Mouse (Mus musculus): ENCODE measurements around the gene Stk36.

Stk36 gene

GRCm38 (mm10) chr1:74601267-74601962, at the start of gene Stk36, which contains the start of gene Rnf25:
Gene Stk36 (plus strand): TSS chr1:74601445.
Gene Rnf25 (minus strand): TSS chr1:74601397.
- DNase-seq (ENCODE audit: low spot score in 2 of 2) = peak; percentile 77 to 81

DNA sequence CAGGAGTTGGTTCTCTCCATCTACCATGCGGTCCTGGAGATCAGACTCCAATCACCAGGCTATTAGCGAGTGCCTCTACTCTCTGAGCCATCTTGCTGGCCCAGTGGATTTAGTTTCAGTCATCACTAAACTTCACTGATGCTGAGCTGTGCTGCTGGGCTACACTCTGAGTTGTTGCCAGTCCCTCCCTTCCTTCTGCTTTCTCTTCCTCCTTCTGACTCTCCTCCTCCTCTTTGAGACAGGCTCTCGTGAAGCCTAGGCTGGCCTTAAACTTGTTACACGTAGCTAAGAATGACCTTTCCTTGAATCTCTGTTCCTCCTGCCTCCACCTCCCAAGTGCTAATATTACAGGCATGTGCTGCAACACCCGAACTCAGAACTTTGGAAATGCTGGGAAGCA, 42.2 kb upstream of the Stk36 start:
- DNase-seq (ENCODE audit: low spot score in 2 of 2) = no peak

DNA sequence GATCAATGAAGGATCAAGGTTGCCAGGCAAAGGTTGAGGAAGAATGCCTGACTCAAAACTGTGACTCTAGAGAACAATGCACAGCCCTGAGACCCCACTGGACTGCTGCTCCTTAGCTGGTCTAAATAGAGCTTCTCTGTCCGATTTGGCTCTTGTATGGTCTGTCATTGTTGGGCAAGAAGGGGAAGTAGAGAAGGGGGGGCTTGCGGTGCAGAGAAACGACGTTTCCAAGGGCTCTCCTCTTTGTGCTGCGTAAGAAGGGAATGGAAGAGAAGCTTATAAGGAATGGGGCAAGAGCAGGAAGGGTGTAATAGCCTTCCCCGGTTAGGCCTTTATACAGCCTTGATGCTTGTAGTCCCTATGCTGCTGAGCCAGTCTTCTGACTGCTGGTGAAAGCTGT, 35.4 kb upstream of the Stk36 start:
- DNase-seq (ENCODE audit: low spot score in 2 of 2) = no peak

DNA sequence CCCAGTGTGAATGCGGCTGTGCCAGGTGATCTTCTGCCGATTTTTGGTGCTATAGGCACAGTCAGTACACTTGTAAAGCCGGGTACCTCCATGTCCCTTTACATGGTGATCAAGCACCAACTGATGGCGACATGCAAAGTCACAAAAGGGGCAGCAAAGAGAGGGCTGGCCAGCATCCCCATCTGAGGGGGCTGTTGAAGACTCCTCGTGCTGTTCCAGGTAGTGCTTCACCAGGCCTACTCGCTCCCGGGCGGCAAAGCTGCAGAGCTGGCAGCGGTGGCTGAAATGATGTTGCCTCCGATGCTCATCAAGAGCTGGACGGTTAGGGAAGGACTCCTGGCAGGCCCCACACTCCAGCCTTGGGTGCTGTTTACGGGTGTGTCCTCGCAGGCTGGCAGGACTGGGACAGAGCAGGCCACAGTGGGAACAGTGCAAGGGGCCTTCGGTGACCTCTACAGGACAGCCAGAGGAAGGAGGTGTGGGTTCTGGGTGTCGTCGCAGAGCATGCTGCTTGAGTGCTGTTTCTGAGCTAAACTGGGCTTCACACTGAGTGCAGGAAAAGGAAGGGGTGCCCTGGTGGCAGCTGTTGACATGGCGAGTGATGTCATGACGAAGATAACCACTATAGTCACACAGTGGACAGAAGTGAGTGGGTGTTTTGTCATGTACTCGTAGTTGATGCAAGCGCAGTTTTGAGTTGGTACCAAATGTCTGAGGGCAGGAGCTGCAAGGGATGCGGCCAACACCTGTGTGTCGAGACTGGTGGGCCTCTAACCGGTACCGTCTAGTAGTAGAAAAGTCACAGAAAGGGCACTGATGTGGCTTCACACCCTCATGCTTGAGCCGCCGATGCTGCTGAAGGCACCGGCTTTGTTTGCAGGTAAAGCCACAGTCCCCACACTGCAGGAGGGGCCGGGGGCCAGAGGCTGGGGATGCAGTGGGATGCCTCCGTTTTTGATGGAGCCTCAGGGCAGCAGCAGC, 31.2 kb upstream of the Stk36 start:
- no peak for DNase-seq (ENCODE audit: low spot score in 2 of 2)

DNA sequence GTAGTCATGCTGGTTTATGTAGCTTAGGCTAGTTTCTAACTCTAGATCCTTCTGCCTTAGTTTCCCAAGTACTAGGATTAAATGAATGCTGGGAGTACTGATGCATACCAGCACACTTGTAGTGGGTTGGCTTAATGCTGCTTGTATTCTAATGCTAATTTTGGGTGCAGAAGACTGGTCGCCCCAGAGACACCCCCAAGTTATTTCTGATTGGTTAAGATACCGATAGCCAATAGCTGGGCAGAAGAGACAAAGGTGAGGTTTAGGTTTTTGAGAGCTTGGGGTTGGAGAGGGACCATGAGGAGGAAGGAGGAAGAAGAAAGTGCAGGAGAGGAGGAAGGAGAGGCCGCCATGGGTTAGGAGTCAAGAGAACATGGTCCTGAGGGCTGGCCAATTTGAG, 18.6 kb upstream of the Stk36 start:
- DNase-seq (ENCODE audit: low spot score in 2 of 2) = no peak

DNA sequence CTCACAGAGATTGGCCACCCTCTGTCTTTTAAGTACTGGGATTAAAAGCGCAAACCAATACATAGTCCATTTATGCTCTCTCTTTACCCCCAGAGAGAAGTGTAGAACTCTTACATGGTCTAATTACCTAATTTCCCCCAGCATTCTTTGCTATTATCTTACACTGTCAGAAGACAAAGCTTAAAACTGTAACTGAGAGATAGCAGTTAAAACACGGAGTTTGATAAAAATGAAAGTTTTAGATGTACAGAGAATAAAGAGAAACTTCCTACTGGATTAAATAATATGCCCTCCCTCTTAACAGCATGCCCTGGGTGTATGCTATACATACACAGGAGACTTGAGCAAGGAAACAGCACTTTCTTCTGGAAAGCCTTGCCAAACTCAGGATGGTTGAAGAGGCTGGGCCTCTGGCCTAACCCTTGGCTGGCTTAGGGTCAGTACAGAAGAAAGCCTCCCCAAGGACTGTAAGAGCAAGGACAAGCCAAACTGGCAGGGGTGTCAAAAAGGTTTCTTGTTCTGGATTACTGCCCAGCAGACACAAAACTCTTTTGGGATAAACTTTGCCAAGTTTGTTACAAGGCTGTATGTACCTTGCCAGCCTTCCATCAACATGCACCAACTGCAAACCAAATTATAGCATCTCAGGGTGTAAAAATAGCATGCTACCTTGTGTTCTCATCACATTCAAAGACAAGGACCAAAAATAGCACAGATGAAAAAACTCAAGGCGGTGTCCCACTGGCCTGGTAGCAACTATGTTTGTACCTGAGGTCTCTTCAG, 16.4 kb upstream of the Stk36 start:
- DNase-seq (ENCODE audit: low spot score in 2 of 2) = no peak

- DNase-seq (ENCODE audit: low spot score in 2 of 2) = peak in 1 of 2 experiments; percentile 41
These were observed 13.9 kb upstream of the Stk36 start for GRCm38 (mm10) chr1:74587233-74587772.

DNA sequence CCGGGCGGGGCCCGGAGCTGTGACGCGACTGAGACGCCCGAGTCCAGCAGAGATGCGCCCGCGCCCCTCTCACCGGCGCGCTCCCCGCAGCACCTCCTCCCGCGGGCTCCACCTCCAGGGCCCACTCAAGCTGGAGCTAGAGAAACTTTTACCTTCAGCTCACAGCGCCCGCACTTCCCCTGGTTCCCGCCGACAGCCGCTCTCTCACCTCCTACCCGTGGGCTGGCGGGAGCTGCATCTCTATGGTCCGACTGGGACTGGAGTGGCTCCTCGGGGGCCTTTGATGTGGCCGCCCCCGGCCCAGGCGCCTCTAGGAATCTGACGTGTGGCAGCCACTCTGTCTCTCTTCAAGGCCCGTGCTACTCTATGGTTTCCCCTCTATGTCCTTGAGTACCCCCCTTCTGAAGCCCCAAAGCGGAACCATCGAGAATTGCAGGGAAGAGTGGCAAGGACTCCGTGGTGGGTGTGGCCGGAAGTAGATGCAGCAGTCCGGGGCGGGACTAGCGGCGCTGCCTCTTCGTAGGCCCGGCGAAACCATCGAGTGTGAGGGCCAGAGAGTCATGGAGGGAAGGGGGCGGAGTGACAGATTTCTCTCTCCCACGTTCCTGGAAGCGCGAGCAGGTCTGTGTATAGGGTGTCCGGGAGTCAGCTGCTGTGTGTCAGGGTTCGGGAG, 13.3 kb upstream of the Stk36 start, which contains the start of the genes Zfp142 and Bcs1l:
Gene Zfp142 (minus strand): TSS at position 474 of the 673 bp plus-strand sequence.
Gene Bcs1l (plus strand): TSS at position 517 of the 673 bp plus-strand sequence.
- peak; percentile 97 for DNase-seq (ENCODE audit: low spot score in 2 of 2)

DNA sequence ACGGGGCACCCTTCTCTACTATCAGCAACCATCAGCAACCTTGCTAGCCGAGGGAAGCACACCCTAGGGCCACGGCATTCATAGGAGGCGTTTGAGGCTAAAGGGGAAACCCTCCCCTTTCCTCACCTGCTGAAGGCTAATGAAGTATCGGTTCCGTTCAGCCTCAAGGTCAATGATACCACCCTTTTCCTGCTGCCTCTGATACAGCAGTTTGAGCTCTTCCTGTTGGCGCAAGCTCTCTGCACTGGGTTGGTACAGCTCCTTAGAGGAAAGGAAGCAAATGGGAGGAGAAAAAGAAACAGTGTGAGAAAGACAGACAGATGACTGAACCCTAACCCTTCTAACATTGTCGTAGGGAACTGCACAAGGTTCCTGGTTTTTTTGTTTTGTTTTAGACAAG, 6.8 kb upstream of the Stk36 start:
- DNase-seq (ENCODE audit: low spot score in 2 of 2) = no peak

DNA sequence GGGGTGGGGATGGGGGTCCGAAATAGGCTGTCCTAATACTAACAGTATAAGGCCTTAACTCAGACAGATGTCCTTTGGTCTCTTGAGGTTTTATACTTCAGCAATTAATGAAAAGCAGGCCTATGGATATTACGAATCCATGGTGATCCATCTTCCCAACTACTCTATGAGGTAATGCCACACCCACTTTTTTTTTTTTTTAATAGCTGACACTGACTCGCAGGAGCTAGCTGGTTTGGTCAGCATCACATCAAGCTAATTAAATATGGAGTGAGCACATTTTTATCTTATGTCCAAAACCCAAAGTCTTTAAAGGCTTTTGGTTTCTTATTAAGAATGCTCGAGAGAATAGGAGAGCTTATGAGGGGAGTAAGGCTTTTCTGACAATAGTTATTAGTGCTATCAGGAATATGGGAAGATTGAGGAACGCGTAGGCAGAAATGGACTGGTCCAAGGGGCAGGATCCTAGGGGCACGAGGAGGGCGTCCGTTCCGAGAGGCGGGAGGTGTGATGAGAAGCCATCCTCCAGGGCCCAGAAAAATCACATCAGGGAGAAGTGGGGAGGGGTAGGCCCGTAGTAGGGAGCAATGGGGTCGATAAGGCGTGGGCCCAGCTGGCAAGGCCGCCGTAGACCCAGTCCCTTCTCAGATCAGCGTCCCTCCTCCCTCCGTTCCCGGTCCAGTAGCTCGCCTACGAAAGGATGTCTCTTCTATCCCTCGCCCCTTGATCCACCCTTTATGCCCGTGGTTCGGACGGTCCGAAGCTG, 561 bp upstream of the Stk36 start:
- DNase-seq (ENCODE audit: low spot score in 2 of 2) = no peak

DNA sequence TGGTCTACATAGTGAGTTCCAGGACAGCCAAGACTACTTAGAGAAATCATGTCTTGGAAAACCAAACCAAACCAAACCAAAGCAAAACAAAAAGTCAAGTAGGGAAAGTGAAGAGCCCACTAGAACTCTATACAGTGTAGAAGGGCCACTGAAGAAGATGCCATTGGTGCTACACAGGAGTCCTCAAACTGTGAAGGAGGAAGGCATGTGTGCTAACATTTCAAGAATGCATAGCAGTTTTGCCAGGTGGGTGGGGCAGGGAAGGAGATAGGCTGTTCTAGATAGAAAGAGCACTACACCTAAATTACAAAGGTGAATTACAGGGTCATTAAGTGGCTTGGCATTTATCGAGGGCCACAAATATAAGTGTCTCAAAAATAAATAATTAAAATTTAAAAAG, 22.9 kb downstream of the Stk36 start:
- no peak for DNase-seq (ENCODE audit: low spot score in 2 of 2)

DNA sequence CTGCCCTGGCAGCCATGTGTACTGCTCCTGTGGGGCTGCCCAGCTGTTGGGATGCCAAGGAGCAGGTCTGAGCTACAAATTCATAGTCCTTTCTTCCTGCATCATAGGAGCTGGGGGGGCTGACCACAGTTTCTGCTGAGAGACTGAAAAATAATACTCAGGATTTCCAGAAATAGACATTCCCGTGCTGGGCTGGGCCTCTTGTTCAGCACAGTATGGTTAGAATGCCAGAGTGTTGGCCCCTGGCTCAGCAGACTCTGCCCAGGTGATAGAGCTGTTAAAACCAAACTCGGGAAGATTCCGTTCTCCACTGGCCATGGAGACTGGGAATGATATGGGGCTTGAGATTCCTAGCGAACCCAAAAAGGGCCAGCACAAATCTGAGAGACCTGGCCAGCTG, 24.8 kb downstream of the Stk36 start:
- DNase-seq (ENCODE audit: low spot score in 2 of 2) = no peak

GRCm38 (mm10) chr1:74628001-74628400, 26.8 kb downstream of the Stk36 start:
- no peak for DNase-seq (ENCODE audit: low spot score in 2 of 2)

GRCm38 (mm10) chr1:74632734-74633133, 31.5 kb downstream of the Stk36 start:
- no peak for DNase-seq (ENCODE audit: low spot score in 2 of 2)

DNA sequence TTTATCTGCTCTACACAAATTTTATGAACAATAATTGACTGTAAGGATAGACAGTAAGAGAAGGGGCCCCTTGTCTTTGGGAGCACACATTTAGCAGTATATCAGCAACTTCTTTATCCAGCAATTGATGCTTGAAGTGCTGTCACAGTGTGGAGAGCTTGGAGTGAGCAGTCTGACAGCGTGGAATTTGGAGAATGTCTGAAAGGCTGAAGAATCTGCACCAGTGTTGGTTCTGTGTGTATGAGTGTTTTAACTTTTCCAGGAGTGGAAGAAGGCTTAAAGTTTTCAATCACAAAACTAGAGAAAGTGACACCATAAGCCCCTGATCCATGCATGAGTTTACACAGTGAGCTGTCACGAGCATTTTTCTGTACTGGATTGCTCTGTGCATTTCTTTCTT, 42.3 kb downstream of the Stk36 start:
- DNase-seq (ENCODE audit: low spot score in 2 of 2) = no peak

GRCm38 (mm10) chr1:74643926-74644325, 42.7 kb downstream of the Stk36 start:
- DNase-seq (ENCODE audit: low spot score in 2 of 2) = no peak

DNA sequence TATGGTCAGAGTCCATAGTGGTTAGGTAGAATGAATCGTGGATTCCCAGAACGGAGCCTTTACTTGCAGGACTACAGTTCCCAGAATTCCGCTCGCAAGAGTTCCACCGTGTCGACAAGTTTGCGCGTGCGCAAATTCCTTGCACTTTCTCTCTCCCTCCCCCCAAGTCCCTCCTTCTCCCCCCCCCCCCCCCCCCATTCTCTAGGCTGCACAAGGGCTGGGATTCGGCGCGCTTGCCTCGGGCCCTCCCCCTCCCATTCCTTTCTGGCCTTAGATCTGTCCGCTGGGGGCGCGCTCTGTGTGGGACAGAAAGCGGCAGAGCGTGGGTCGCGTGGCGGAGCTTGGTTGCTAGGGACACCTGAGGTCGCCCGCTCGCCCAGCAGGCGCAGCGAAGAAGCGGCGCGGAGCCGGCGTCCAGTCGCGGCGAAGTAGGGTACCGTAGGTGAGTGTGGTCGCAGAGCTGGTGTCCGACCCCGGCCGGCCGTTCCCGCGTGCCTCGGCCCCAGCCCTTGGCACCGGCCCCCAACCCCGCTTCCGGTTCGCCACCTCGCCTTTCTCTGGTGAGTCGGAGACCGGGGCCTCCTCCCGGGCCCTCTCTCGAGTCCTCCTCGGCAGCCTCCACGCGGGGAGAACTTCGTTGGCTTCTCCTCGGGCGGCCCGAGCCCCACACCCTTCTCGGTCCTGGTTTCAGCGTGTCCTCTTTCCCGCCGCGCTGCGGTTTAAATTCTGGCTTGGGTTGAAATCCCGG, 60.4 kb downstream of the Stk36 start, which contains the start of gene Ttll4:
Gene Ttll4 (plus strand): TSS at position 298 of the 748 bp plus-strand sequence.
- DNase-seq (ENCODE audit: low spot score in 2 of 2) = peak; percentile 91 to 93

GRCm38 (mm10) chr1:74662253-74662865, 61.1 kb downstream of the Stk36 start:
- DNase-seq (ENCODE audit: low spot score in 2 of 2) = no peak

- DNase-seq (ENCODE audit: low spot score in 2 of 2) = no peak
These were observed 63.9 kb downstream of the Stk36 start for GRCm38 (mm10) chr1:74665153-74665552.
